Mouse (Mus musculus) intestine, embryonic 16.5 days (tissue): ENCODE data around the gene Rhbdd3. TPM values are rescaled to one million over a fixed set of nuclear protein-coding genes. Genes with fewer than 3 reads are reported as not detected.
A peak's percentile ranks its signal among the peaks of the same experiment; 100 is the strongest.
"Not testable (repeated sequence)": the region's sequence is repeated elsewhere in the genome, so short reads cannot be mapped to it uniquely, and the experiment has no call there.

Source experiments
- ATAC-seq: fragments of 200-750 bp; cut with Nextera tagmentation; 2 replicates; pipeline ENCODE4 v1.8.0; 2017; ENCODE audit warnings: moderate TSS enrichment, moderate library complexity
- H3K27ac ChIP-seq: fragments of 300-500 bp; sonication (generic); 2 replicates; pipeline ENCODE4 v1.5.1; 2014; ENCODE audit warnings: mild to moderate bottlenecking, low read length
- H3K27me3 ChIP-seq: fragments of 300-500 bp; sonication (generic); replicated peaks from 2 replicates; pipeline ENCODE4 v1.6.1; 2014; ENCODE audit warnings: low read length, control low read depth, mixed read lengths; ENCODE audit not compliant: control insufficient read depth, insufficient read depth
- H3K36me3 ChIP-seq: fragments of 300-500 bp; sonication (generic); 2 replicates; pipeline ENCODE4 v1.6.1; 2014; ENCODE audit warnings: low read length, control low read depth; ENCODE audit not compliant: control insufficient read depth, insufficient read depth
- H3K4me1 ChIP-seq: fragments of 300-500 bp; sonication (generic); 2 replicates; pipeline ENCODE4 v1.6.1; 2014; ENCODE audit warnings: low read length, control low read depth, mixed read lengths; ENCODE audit not compliant: control insufficient read depth, insufficient read depth
- H3K4me2 ChIP-seq: fragments of 300-500 bp; sonication (generic); 2 replicates; pipeline ENCODE4 v1.6.1; 2014; ENCODE audit warnings: low read depth, low read length, control low read depth
- H3K4me3 ChIP-seq: fragments of 300-500 bp; sonication (generic); 2 replicates; pipeline ENCODE4 v1.5.1; 2014; ENCODE audit warnings: mild to moderate bottlenecking, low read length
- H3K9ac ChIP-seq: fragments of 300-500 bp; sonication (generic); 2 replicates; pipeline ENCODE4 v1.6.1; 2014; ENCODE audit warnings: low read depth, low read length
- H3K9me3 ChIP-seq: fragments of 300-500 bp; sonication (generic); 2 replicates; pipeline ENCODE4 v1.6.1; 2016; ENCODE audit warnings: low read length, control low read depth; ENCODE audit not compliant: control insufficient read depth
- WGBS: fragments of 180-500 bp; shearing (Covaris S2); extraction: QIAGEN DNeasy Blood & Tissue Kit; methylation state at CpG from one replicate; pipeline ENCODE4 v1.1.7; 2014; 5-methylcytosine and 5-hydroxymethylcytosine counted together
- polyA plus RNA-seq: library from polyadenylated mRNA; unstranded; fragments of >200 nt; fragmentation: Nextera tagmentation; extraction: Ambion mirVana; gene quantifications from 2 replicates; pipeline ENCODE4 v1.2.1, GENCODE M21; 2015

The Rhbdd3 gene
- polyA plus RNA-seq, 1 experiment from 2014 or later: 32.5 TPM

- Histone ChIP-seq H3K9me3 (no peaks in the 10 kb centered on the region), H3K4me3 (peak overlapping the region; percentile 67), H3K4me2 (peak overlapping the region; percentile 81), H3K27me3 (peaks cover 27% of the 10 kb centered on the region), H3K4me1 (peaks cover 43% of the 10 kb centered on the region), H3K27ac (no peak overlapping the region), H3K9ac (peak overlapping the region; percentile 85), H3K36me3 (no peaks in the 10 kb centered on the region)
- WGBS: 66% methylated on average over 30 of the region's 31 CpGs
- ATAC-seq: no peak
Observed at GRCm38 (mm10) chr11:5063561-5064281, 35.0 kb upstream of the Rhbdd3 start.

- Histone ChIP-seq H3K4me2 (peak overlapping the region; percentile 81), H3K9ac (peak overlapping the region; percentile 85), H3K36me3 (peaks cover 7% of the 10 kb centered on the region), H3K4me3 (peak overlapping the region; percentile 67), H3K27ac (no peak overlapping the region; the same call in 1 of the 2 replicates), H3K27me3 (peaks cover 20% of the 10 kb centered on the region), H3K9me3 (no peaks in the 10 kb centered on the region), H3K4me1 (peaks cover 38% of the 10 kb centered on the region)
- WGBS: 16% methylated on average over 38 of the region's 38 CpGs
- no peak for ATAC-seq
Observed at GRCm38 (mm10) chr11:5064282-5065055, 34.3 kb upstream of the Rhbdd3 start.

- Histone ChIP-seq H3K4me1 (peaks cover 34% of the 10 kb centered on the region), H3K9ac (peak within 1 kb of the TSS; percentile 85), H3K4me2 (peak within 1 kb of the TSS; percentile 81), H3K9me3 (no peaks in the 10 kb centered on the region), H3K27ac (peak within 1 kb of the TSS; percentile 72), H3K4me3 (peak within 1 kb of the TSS; percentile 67), H3K27me3 (peaks cover 13% of the 10 kb centered on the region; the same call in 1 of the 2 replicates), H3K36me3 (peaks cover 8% of the 10 kb centered on the region)
- ATAC-seq: peak; percentile 85
- WGBS: 0% methylated on average over 44 of the region's 50 CpGs
Observed at GRCm38 (mm10) chr11:5065056-5065821, 33.5 kb upstream of the Rhbdd3 start, which contains the start of gene Gas2l1. Gene Gas2l1 (minus strand): TSS chr11:5065327.

- peaks cover 24% of the 10 kb centered on the region for H3K4me1 ChIP-seq
- H3K27ac ChIP-seq: no peak overlapping the region
- no peak overlapping the region for H3K4me2 ChIP-seq
- H3K36me3 ChIP-seq: peaks cover 20% of the 10 kb centered on the region
- no peaks in the 10 kb centered on the region for H3K27me3 ChIP-seq
- no peaks in the 10 kb centered on the region for H3K9me3 ChIP-seq
- no peak overlapping the region for H3K4me3 ChIP-seq
- no peak overlapping the region for H3K9ac ChIP-seq
- no peak for ATAC-seq
Observed at GRCm38 (mm10) chr11:5067063-5067462, 31.7 kb upstream of the Rhbdd3 start.

- H3K4me1 ChIP-seq: peaks cover 12% of the 10 kb centered on the region; the same call in 1 of the 2 replicates
- H3K4me2 ChIP-seq: no peak overlapping the region
- H3K36me3 ChIP-seq: peaks cover 31% of the 10 kb centered on the region
- no peaks in the 10 kb centered on the region for H3K27me3 ChIP-seq
- 80% methylated on average over 9 of the region's 9 CpGs for WGBS
- H3K9ac ChIP-seq: no peak overlapping the region
- H3K4me3 ChIP-seq: no peak overlapping the region
- no peak overlapping the region for H3K27ac ChIP-seq
- H3K9me3 ChIP-seq: no peaks in the 10 kb centered on the region
- no peak for ATAC-seq
Observed at GRCm38 (mm10) chr11:5068126-5068971, 30.4 kb upstream of the Rhbdd3 start.

- Histone ChIP-seq H3K36me3 (peaks cover 29% of the 10 kb centered on the region), H3K27ac (no peak overlapping the region), H3K4me2 (no peak overlapping the region), H3K4me3 (no peak overlapping the region), H3K9me3 (no peaks in the 10 kb centered on the region), H3K27me3 (no peaks in the 10 kb centered on the region), H3K4me1 (no peaks in the 10 kb centered on the region), H3K9ac (no peak overlapping the region)
- WGBS: 72% methylated on average over 4 of the region's 4 CpGs
- ATAC-seq: no peak
Observed at GRCm38 (mm10) chr11:5074882-5075281, 23.8 kb upstream of the Rhbdd3 start.

- Histone ChIP-seq H3K27me3 (no peaks in the 10 kb centered on the region), H3K36me3 (peaks cover 28% of the 10 kb centered on the region), H3K4me1 (no peaks in the 10 kb centered on the region), H3K9me3 (no peaks in the 10 kb centered on the region), H3K9ac (no peak overlapping the region), H3K27ac (no peak overlapping the region), H3K4me3 (no peak overlapping the region), H3K4me2 (no peak overlapping the region)
- no peak for ATAC-seq
Observed at GRCm38 (mm10) chr11:5075760-5076159, 23.0 kb upstream of the Rhbdd3 start.

GRCm38 (mm10) chr11:5076843-5077242 is 21.9 kb upstream of the Rhbdd3 start:
- not testable (repeated sequence) for H3K27me3 ChIP-seq, H3K9me3 ChIP-seq, H3K27ac ChIP-seq, H3K4me1 ChIP-seq, H3K9ac ChIP-seq, H3K4me2 ChIP-seq, H3K4me3 ChIP-seq
- 74% methylated on average over 4 of the region's 5 CpGs for WGBS
- peak; percentile 43 for ATAC-seq
- peaks cover 22% of the 10 kb centered on the region for H3K36me3 ChIP-seq
